Mouse (Mus musculus) hindbrain, embryonic 13.5 days (tissue): ENCODE measurements around the gene Itgb8. TPM values are rescaled to one million over a fixed set of nuclear protein-coding genes. Genes with fewer than 3 reads are reported as not detected.
A peak's percentile ranks its signal among the peaks of the same experiment; 100 is the strongest.

Source experiments
- ATAC-seq: fragments of 200-750 bp; cut with Nextera tagmentation; 2 replicates; pipeline ENCODE4 v1.8.0; 2017; ENCODE audit warnings: moderate TSS enrichment; ENCODE audit not compliant: low FRiP score
- H3K27ac ChIP-seq: fragments of 300-500 bp; sonication (generic); 2 replicates; pipeline ENCODE4 v1.5.1; 2015; ENCODE audit warnings: inconsistent platforms, mild to moderate bottlenecking, moderate library complexity
- H3K27me3 ChIP-seq: fragments of 300-500 bp; sonication (generic); 2 replicates; pipeline ENCODE4 v1.6.1; 2015; ENCODE audit warnings: mild to moderate bottlenecking, inconsistent platforms
- H3K36me3 ChIP-seq: fragments of 300-500 bp; sonication (generic); 2 replicates; pipeline ENCODE4 v1.6.1; 2015; ENCODE audit warnings: mild to moderate bottlenecking, inconsistent platforms
- H3K4me1 ChIP-seq: fragments of 300-500 bp; sonication (generic); replicated peaks from 2 replicates; pipeline ENCODE4 v1.6.1; 2015; ENCODE audit warnings: inconsistent platforms
- H3K4me2 ChIP-seq: fragments of 300-500 bp; sonication (generic); 2 replicates; pipeline ENCODE4 v1.6.1; 2015; ENCODE audit warnings: inconsistent platforms, mild to moderate bottlenecking, moderate library complexity
- H3K4me3 ChIP-seq: fragments of 300-500 bp; sonication (generic); 2 replicates; pipeline ENCODE4 v1.5.1; 2015; ENCODE audit warnings: mild to moderate bottlenecking, inconsistent platforms
- H3K9ac ChIP-seq: fragments of 300-500 bp; sonication (generic); 2 replicates; pipeline ENCODE4 v1.6.1; 2015; ENCODE audit warnings: mild to moderate bottlenecking, inconsistent platforms
- H3K9me3 ChIP-seq: fragments of 300-500 bp; sonication (generic); 2 replicates; pipeline ENCODE4 v1.6.1; 2016; ENCODE audit warnings: inconsistent platforms
- WGBS: fragments of 180-500 bp; shearing (Covaris S2); methylation state at CpG from one replicate; pipeline ENCODE4 v1.1.7; 2015; 5-methylcytosine and 5-hydroxymethylcytosine counted together
- polyA plus RNA-seq: library from polyadenylated mRNA; unstranded; fragments of >200 nt; fragmentation: Nextera tagmentation; extraction: Ambion mirVana; gene quantifications from 2 replicates; pipeline ENCODE4 v1.2.1, GENCODE M21; 2015

Itgb8 gene
- polyA plus RNA-seq, 1 experiment from 2014 or later, result 11.9 TPM

GRCm38 (mm10) chr12:119230444-119230843 is 8.2 kb downstream of the Itgb8 start:
- Histone ChIP-seq H3K9me3 (no peaks in the 10 kb centered on the region), H3K4me1 (peaks cover 15% of the 10 kb centered on the region), H3K4me2 (no peak overlapping the region), H3K36me3 (no peaks in the 10 kb centered on the region), H3K4me3 (no peak overlapping the region), H3K9ac (no peak overlapping the region), H3K27ac (no peak overlapping the region), H3K27me3 (no peaks in the 10 kb centered on the region)
- ATAC-seq, result no peak

DNA sequence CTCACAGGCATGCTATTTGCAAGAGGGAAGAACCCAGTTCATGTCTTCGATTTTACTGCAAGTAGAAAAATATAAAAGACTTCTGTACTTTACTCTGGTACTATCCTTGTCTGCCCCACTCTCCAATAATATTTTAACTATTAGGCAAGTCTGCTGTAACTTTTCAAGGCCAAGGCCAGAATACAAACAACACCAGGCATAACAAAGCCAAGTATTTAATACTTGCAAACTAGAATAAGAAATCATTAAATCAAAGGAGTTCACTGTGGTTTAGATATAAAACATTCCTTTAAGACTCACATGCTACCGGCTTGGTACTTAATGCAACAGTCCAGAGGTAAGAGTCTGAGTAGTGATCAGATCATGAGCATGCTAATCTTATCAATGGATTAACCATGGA is 9.0 kb downstream of the Itgb8 start:
- Histone ChIP-seq H3K9me3 (no peaks in the 10 kb centered on the region), H3K4me1 (peaks cover 10% of the 10 kb centered on the region), H3K4me3 (no peak overlapping the region), H3K9ac (no peak overlapping the region), H3K27ac (no peak overlapping the region), H3K27me3 (no peaks in the 10 kb centered on the region), H3K4me2 (no peak overlapping the region), H3K36me3 (no peaks in the 10 kb centered on the region)
- ATAC-seq, result no peak
- WGBS, result 92% methylated on average over 2 of the region's 2 CpGs

DNA sequence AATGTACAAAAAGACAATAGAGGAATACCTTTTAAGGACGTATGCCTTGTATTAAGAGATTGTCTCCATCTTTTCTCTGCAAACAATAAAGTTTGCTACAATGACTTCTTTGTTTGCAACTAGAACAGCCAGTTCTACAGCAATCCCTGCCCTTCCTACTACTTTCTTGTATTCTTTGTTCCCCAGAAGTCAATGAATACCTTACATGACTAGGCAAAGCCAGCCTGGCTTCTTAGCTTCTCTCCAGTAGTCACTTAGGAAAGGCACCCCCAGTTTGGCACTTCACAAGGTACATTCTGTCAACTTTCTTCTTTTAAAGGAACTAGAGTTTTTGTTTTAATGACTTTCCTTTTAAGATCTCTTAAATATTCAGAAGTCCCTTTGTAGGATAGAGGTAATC is 10.7 kb downstream of the Itgb8 start:
- WGBS, result 49% methylated on average over 1 of the region's 1 CpGs
- Histone ChIP-seq H3K9me3 (no peaks in the 10 kb centered on the region), H3K4me2 (no peak overlapping the region), H3K27me3 (no peaks in the 10 kb centered on the region), H3K4me3 (no peak overlapping the region), H3K36me3 (no peaks in the 10 kb centered on the region), H3K4me1 (0 out of 2 replicates have a peak, but pooled peaks cover 3% of the 10 kb centered on the region), H3K9ac (no peak overlapping the region), H3K27ac (no peak overlapping the region)
- ATAC-seq, result no peak

DNA sequence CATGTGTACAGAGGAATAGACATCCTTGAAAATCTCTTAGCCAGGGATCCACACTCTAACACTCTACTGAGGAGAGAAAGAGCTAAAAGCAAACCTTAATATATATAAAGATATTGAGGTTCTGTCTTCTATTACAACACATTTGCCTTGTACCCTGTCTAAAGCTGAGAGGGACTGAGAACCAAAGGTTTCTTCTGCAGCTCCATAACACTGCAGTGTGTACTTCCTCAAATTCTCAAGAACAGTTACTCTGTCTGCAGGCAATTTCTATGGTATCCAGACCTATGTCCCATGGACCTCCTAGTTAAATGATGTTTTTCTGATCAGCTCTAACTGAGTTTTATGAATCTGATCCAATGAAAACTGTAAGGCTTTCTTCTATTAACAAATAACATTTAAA is 13.9 kb downstream of the Itgb8 start:
- Histone ChIP-seq H3K27me3 (no peaks in the 10 kb centered on the region), H3K4me1 (no peaks in the 10 kb centered on the region), H3K4me3 (no peak overlapping the region), H3K9ac (no peak overlapping the region), H3K9me3 (no peaks in the 10 kb centered on the region), H3K27ac (no peak overlapping the region), H3K4me2 (no peak overlapping the region), H3K36me3 (no peaks in the 10 kb centered on the region)
- ATAC-seq, result no peak

GRCm38 (mm10) chr12:119219409-119219808 is 19.2 kb downstream of the Itgb8 start:
- Histone ChIP-seq H3K9me3 (no peaks in the 10 kb centered on the region), H3K27ac (no peak overlapping the region), H3K4me2 (no peak overlapping the region), H3K9ac (no peak overlapping the region), H3K27me3 (no peaks in the 10 kb centered on the region), H3K36me3 (no peaks in the 10 kb centered on the region), H3K4me1 (0 out of 2 replicates have a peak, but pooled peaks cover 6% of the 10 kb centered on the region), H3K4me3 (no peak overlapping the region)
- 0 out of 2 replicates have a peak, but pooled peaks have one; percentile 10 for ATAC-seq
- 94% methylated on average over 1 of the region's 1 CpGs for WGBS

DNA sequence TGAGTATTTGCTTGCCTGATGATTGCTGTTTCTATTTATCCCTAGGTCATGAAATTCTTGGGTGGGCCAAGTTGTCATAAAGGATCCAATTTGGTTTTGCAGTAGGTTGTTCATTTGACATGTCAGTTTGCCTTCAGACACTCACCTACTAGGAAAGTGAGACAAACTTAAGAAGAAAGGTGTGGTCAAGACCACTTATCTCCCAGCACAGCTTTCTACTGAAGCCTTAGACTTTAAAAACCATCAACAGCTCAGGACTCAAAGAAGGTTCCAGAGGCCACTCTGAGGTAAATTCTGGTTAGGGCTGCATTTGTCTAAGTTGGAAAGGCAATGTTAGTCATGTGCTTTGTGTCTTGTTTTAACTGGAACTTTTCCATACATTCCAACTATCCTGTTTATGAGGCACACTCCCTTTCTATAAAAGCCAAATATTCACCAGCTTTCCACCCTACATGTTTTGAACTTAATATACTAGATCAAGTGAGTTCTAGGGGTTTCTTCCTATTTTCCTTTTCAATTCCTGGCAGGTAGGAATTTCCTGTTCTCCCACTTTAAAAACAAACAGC is 20.8 kb downstream of the Itgb8 start:
- H3K4me2 ChIP-seq, result no peak overlapping the region
- no peak overlapping the region for H3K27ac ChIP-seq
- no peak overlapping the region for H3K9ac ChIP-seq
- no peak for ATAC-seq
- H3K4me1 ChIP-seq, result 0 out of 2 replicates have a peak, but pooled peaks cover 6% of the 10 kb centered on the region
- H3K4me3 ChIP-seq, result no peak overlapping the region
- H3K9me3 ChIP-seq, result no peaks in the 10 kb centered on the region
- H3K27me3 ChIP-seq, result no peaks in the 10 kb centered on the region
- H3K36me3 ChIP-seq, result no peaks in the 10 kb centered on the region

DNA sequence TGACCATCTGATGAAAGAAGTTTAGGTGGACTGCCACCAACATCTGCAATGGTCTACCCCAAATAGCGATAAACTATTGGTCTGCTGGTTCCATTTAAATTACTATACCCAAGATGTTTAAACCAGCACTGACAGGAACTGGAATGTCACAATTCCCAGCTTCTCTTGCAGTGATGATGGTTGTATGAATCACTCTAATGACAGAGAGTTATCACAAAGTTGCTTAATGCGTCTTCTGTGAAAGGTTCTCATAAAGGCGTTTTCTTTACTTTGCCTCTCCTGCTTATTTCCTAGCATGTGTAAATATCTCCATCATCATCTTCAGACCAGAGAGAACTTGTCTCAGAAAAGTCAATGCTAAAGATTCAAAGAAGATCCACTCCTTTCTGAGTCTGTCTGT is 23.4 kb downstream of the Itgb8 start:
- H3K9me3 ChIP-seq, result no peaks in the 10 kb centered on the region
- WGBS, result 96% methylated on average over 3 of the region's 3 CpGs
- H3K36me3 ChIP-seq, result no peaks in the 10 kb centered on the region
- no peaks in the 10 kb centered on the region for H3K27me3 ChIP-seq
- H3K9ac ChIP-seq, result no peak overlapping the region
- no peak overlapping the region for H3K4me3 ChIP-seq
- H3K4me2 ChIP-seq, result no peak overlapping the region
- ATAC-seq, result no peak
- 0 out of 2 replicates have a peak, but pooled peaks cover 6% of the 10 kb centered on the region for H3K4me1 ChIP-seq
- no peak overlapping the region for H3K27ac ChIP-seq

GRCm38 (mm10) chr12:119211533-119211932 is 27.1 kb downstream of the Itgb8 start:
- Histone ChIP-seq H3K4me1 (peaks cover 5% of the 10 kb centered on the region; the same call in 1 of the 2 replicates), H3K9ac (no peak overlapping the region), H3K9me3 (no peaks in the 10 kb centered on the region), H3K4me3 (no peak overlapping the region), H3K27me3 (no peaks in the 10 kb centered on the region), H3K27ac (no peak overlapping the region), H3K36me3 (no peaks in the 10 kb centered on the region), H3K4me2 (no peak overlapping the region)
- 51% methylated on average over 2 of the region's 2 CpGs for WGBS
- no peak for ATAC-seq

- Histone ChIP-seq H3K4me3 (no peak overlapping the region), H3K9me3 (no peaks in the 10 kb centered on the region), H3K9ac (no peak overlapping the region), H3K4me2 (no peak overlapping the region), H3K27ac (no peak overlapping the region), H3K27me3 (no peaks in the 10 kb centered on the region), H3K4me1 (peaks cover 5% of the 10 kb centered on the region; the same call in 1 of the 2 replicates), H3K36me3 (no peaks in the 10 kb centered on the region)
- WGBS, result 91% methylated on average over 2 of the region's 2 CpGs
- ATAC-seq, result no peak
These were observed 28.0 kb downstream of the Itgb8 start for GRCm38 (mm10) chr12:119210590-119210989.

DNA sequence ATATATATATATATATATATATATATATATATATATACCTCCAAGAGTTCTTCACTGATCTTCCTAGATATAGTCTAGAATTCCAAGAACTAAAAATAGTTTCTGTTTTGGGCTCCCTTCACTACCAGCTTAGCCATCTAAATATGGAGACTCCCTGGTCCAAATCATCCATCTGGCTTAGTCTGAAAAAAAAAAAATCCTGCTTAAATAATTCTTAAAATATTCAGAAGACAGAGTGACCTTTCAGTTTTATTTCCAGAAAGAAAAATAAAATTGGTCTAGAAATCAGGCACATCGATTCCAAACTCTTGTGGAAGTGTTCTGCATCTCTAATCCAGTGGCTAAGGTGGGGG is 28.6 kb downstream of the Itgb8 start:
- WGBS, result 98% methylated on average over 1 of the region's 1 CpGs
- H3K36me3 ChIP-seq, result no peaks in the 10 kb centered on the region
- ATAC-seq, result no peak

DNA sequence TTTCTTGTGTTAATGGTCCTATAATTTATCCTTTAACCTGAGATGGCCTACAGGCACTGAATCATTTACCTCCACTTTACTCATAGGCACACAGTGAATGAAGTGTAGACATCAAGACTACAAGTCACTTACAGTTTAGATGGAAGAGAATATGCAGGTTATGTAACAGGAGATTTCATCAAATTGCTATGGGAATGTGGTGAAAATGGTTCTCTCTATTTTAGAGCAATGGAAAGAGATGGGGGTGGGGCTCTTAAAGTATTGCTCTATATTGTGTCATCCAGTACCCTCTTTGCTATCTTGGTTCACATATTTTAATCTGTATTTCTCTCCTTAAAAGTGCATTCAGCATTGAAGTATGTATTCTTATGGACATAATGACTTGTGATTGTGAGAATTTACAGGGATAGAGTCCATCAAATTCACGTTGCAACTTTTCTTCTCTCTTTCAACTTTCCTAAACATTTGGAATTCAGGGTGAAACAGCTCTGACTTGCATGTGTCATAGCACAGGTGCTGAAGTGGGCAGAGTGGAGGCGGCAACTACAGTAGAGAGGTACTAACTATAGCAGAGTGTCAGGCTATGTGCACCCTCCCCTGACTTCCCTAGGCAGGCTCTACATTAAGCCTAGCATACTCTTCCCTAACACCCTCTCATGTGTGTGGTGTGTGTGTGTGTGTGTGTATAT is 29.1 kb downstream of the Itgb8 start:
- Histone ChIP-seq H3K9me3 (no peaks in the 10 kb centered on the region), H3K4me2 (no peak overlapping the region), H3K9ac (no peak overlapping the region), H3K4me3 (no peak overlapping the region), H3K36me3 (no peaks in the 10 kb centered on the region), H3K4me1 (peaks cover 5% of the 10 kb centered on the region; the same call in 1 of the 2 replicates), H3K27me3 (no peaks in the 10 kb centered on the region), H3K27ac (no peak overlapping the region)
- no peak for ATAC-seq
- WGBS, result 92% methylated on average over 2 of the region's 2 CpGs

More for the DNA sequence above, 28.6 kb downstream of the Itgb8 start:
- no peaks in the 10 kb centered on the region for H3K27me3 ChIP-seq
- no peak overlapping the region for H3K9ac ChIP-seq
- H3K4me1 ChIP-seq, result peaks cover 5% of the 10 kb centered on the region; the same call in 1 of the 2 replicates
- no peak overlapping the region for H3K27ac ChIP-seq
- no peak overlapping the region for H3K4me2 ChIP-seq
- no peaks in the 10 kb centered on the region for H3K9me3 ChIP-seq
- no peak overlapping the region for H3K4me3 ChIP-seq

GRCm38 (mm10) chr12:119207464-119207801 is 31.2 kb downstream of the Itgb8 start:
- no peak for ATAC-seq
- no peaks in the 10 kb centered on the region for H3K27me3 ChIP-seq
- no peaks in the 10 kb centered on the region for H3K9me3 ChIP-seq
- 64% methylated on average over 1 of the region's 1 CpGs for WGBS
- no peak overlapping the region for H3K9ac ChIP-seq
- no peak overlapping the region for H3K4me2 ChIP-seq
- no peak overlapping the region for H3K27ac ChIP-seq
- H3K4me1 ChIP-seq, result peaks cover 5% of the 10 kb centered on the region; the same call in 1 of the 2 replicates
- H3K4me3 ChIP-seq, result no peak overlapping the region
- no peaks in the 10 kb centered on the region for H3K36me3 ChIP-seq
